Mouse (Mus musculus) midbrain, embryonic 12.5 days (tissue): ENCODE measurements around the gene Hax1. TPM values are rescaled to one million over a fixed set of nuclear protein-coding genes. Genes with fewer than 3 reads are reported as not detected.

ENCODE experiments used
- ATAC-seq: fragments of 200-750 bp; cut with Nextera tagmentation; 2 replicates; pipeline ENCODE4 v1.8.0; 2017; ENCODE audit warnings: low read depth, moderate TSS enrichment, moderate library complexity; ENCODE audit not compliant: low FRiP score
- H3K27ac ChIP-seq: fragments of 300-500 bp; sonication (generic); replicated peaks from 2 replicates; pipeline ENCODE4 v1.5.1; 2016; ENCODE audit warnings: mild to moderate bottlenecking
- H3K27me3 ChIP-seq: fragments of 300-500 bp; sonication (generic); 2 replicates; pipeline ENCODE4 v1.6.1; 2016; ENCODE audit warnings: mild to moderate bottlenecking
- H3K36me3 ChIP-seq: fragments of 300-500 bp; sonication (generic); 2 replicates; pipeline ENCODE4 v1.6.1; 2016
- H3K4me1 ChIP-seq: fragments of 300-500 bp; sonication (generic); 2 replicates; pipeline ENCODE4 v1.6.1; 2016
- H3K4me2 ChIP-seq: fragments of 300-500 bp; sonication (generic); replicated peaks from 2 replicates; pipeline ENCODE4 v1.6.1; 2016; ENCODE audit warnings: mild to moderate bottlenecking, moderate library complexity
- H3K4me3 ChIP-seq: fragments of 300-500 bp; sonication (generic); 2 replicates; pipeline ENCODE4 v1.5.1; 2016; ENCODE audit warnings: mild to moderate bottlenecking
- H3K9ac ChIP-seq: fragments of 300-500 bp; sonication (generic); replicated peaks from 2 replicates; pipeline ENCODE4 v1.6.1; 2016; ENCODE audit warnings: mild to moderate bottlenecking, moderate library complexity
- H3K9me3 ChIP-seq: fragments of 300-500 bp; sonication (generic); 2 replicates; pipeline ENCODE4 v1.6.1; 2016; ENCODE audit warnings: mild to moderate bottlenecking
- WGBS: fragments of 180-500 bp; shearing (Covaris S2); methylation state at CpG from one replicate; pipeline ENCODE4 v1.1.7; 2016; 5-methylcytosine and 5-hydroxymethylcytosine counted together
- microRNA-seq: library from miRNA; unstranded; fragments of <30 nt; microRNA quantifications from one replicate; pipeline ENCODE4, GENCODE M21; 2017
- polyA plus RNA-seq: library from polyadenylated mRNA; unstranded; fragments of >200 nt; fragmentation: Nextera tagmentation; extraction: Ambion mirVana; gene quantifications from 2 replicates; pipeline ENCODE4 v1.2.1, GENCODE M21; 2016

Hax1 gene
- polyA plus RNA-seq, 1 experiment from 2014 or later, result 149 TPM

GRCm38 (mm10) chr3:89960469-89960868 lies 38.1 kb downstream of the Hax1 start:
- peaks cover 40% of the 10 kb centered on the region for H3K36me3 ChIP-seq

GRCm38 (mm10) chr3:89959435-89959834 lies 39.1 kb downstream of the Hax1 start:
- Histone ChIP-seq H3K9me3 (no peaks in the 10 kb centered on the region), H3K27me3 (0 out of 2 replicates have a peak, but pooled peaks cover 7% of the 10 kb centered on the region), H3K4me3 (no peak overlapping the region), H3K9ac (no peak overlapping the region; the same call in 1 of the 2 replicates), H3K27ac (no peak overlapping the region), H3K4me1 (peaks cover 38% of the 10 kb centered on the region), H3K36me3 (peaks cover 48% of the 10 kb centered on the region), H3K4me2 (peak overlapping the region; percentile 97)
- 69% methylated on average over 4 of the region's 4 CpGs for WGBS
- no peak for ATAC-seq

More at GRCm38 (mm10) chr3:89960469-89960868, 38.1 kb downstream of the Hax1 start:
- peak overlapping the region; percentile 98 for H3K4me3 ChIP-seq
- 1% methylated on average over 27 of the region's 30 CpGs for WGBS
- peak; percentile 87 for ATAC-seq
- peak overlapping the region; percentile 97 for H3K4me2 ChIP-seq
- H3K9me3 ChIP-seq, result no peaks in the 10 kb centered on the region
- 0 out of 2 replicates have a peak, but pooled peaks cover 7% of the 10 kb centered on the region for H3K27me3 ChIP-seq
- peak overlapping the region; percentile 64 for H3K27ac ChIP-seq
- H3K9ac ChIP-seq, result peak overlapping the region; percentile 80
- H3K4me1 ChIP-seq, result peaks cover 48% of the 10 kb centered on the region

DNA sequence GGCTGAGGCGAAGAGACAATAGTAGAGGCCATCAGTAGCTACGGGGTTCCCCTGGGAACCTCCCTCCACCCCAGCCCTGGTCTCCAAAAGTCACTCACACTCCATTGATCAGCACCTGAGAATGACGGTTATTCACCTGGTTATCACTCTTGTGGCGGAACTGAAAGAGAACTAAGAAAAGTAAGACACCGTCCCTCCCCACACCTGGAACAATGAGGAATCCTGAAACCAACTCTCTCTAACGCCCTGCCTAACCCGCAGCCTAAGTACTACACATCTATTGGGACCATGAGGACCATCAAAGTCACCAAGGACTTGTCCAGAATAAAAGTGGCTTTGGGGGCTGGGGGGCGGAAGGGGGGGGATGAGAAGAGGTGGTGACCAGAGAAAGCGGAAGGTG lies 40.7 kb downstream of the Hax1 start:
- 0 out of 2 replicates have a peak, but pooled peaks cover 7% of the 10 kb centered on the region for H3K27me3 ChIP-seq
- H3K9me3 ChIP-seq, result no peaks in the 10 kb centered on the region
- no peak overlapping the region for H3K4me3 ChIP-seq
- no peak for ATAC-seq
- peaks cover 33% of the 10 kb centered on the region for H3K4me1 ChIP-seq
- H3K36me3 ChIP-seq, result peaks cover 63% of the 10 kb centered on the region
- no peak overlapping the region for H3K4me2 ChIP-seq
- H3K9ac ChIP-seq, result no peak overlapping the region
- H3K27ac ChIP-seq, result no peak overlapping the region
- WGBS, result 95% methylated on average over 9 of the region's 9 CpGs

- Histone ChIP-seq H3K4me2 (no peak overlapping the region), H3K36me3 (peaks cover 78% of the 10 kb centered on the region), H3K9me3 (no peaks in the 10 kb centered on the region), H3K4me3 (no peak overlapping the region), H3K27me3 (0 out of 2 replicates have a peak, but pooled peaks cover under 1% of the 10 kb centered on the region), H3K4me1 (peaks cover 23% of the 10 kb centered on the region), H3K27ac (no peak overlapping the region), H3K9ac (no peak overlapping the region)
- 95% methylated on average over 7 of the region's 7 CpGs for WGBS
- ATAC-seq, result no peak
Measured at GRCm38 (mm10) chr3:89956177-89956971, 42.2 kb downstream of the Hax1 start.

DNA sequence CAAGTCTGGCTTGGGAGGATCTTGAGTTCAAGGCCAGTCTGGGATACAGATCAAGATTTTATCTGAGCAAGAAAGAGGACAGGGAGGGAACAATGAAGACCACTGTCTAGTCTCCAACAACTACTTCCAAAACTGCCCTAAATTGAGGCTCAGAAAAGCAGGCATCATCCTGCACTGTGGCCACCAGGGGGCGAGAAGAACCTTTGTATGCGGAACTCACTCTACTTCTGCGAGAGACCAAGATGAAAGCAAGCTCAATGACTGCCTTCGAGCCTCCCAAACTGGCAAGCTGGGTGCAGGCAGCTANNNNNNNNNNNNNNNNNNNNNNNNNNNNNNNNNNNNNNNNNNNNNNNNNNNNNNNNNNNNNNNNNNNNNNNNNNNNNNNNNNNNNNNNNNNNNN lies 45.2 kb downstream of the Hax1 start:
- WGBS, result 3% methylated on average over 4 of the region's 4 CpGs
- no peaks in the 10 kb centered on the region for H3K4me1 ChIP-seq
- no peaks in the 10 kb centered on the region for H3K27me3 ChIP-seq
- no peak overlapping the region for H3K27ac ChIP-seq
- H3K9ac ChIP-seq, result no peak overlapping the region
- no peak overlapping the region for H3K4me2 ChIP-seq
- H3K9me3 ChIP-seq, result no peaks in the 10 kb centered on the region
- peaks cover 97% of the 10 kb centered on the region for H3K36me3 ChIP-seq
- H3K4me3 ChIP-seq, result no peak overlapping the region
- no peak for ATAC-seq

- Histone ChIP-seq H3K4me1 (no peaks in the 10 kb centered on the region), H3K9ac (no peak overlapping the region), H3K27ac (no peak overlapping the region), H3K27me3 (no peaks in the 10 kb centered on the region), H3K4me3 (no peak overlapping the region), H3K9me3 (no peaks in the 10 kb centered on the region), H3K36me3 (peaks cover 99% of the 10 kb centered on the region), H3K4me2 (no peak overlapping the region)
- WGBS, result 95% methylated on average over 6 of the region's 6 CpGs
- ATAC-seq, result no peak
Measured at GRCm38 (mm10) chr3:89948655-89949054, 49.9 kb downstream of the Hax1 start.

- no peak overlapping the region for H3K27ac ChIP-seq
- H3K9me3 ChIP-seq, result no peaks in the 10 kb centered on the region
- ATAC-seq, result no peak
- 87% methylated on average over 11 of the region's 11 CpGs for WGBS
- peaks cover 100% of the 10 kb centered on the region for H3K36me3 ChIP-seq
- no peak overlapping the region for H3K4me2 ChIP-seq
- H3K4me3 ChIP-seq, result no peak overlapping the region
- no peaks in the 10 kb centered on the region for H3K4me1 ChIP-seq
- H3K27me3 ChIP-seq, result no peaks in the 10 kb centered on the region
- no peak overlapping the region for H3K9ac ChIP-seq
Measured at GRCm38 (mm10) chr3:89948021-89948420, 50.6 kb downstream of the Hax1 start.

Small RNAs within 50 kb of the gene (microRNA-seq; reads per million reads assigned to microRNA genes)
- gene Mir7669, result 1.4 reads per million

Other genes with a start within 250 kb of the Hax1 start
- gene Chrnb2, start 234.1 kb downstream of the Hax1 start, polyA plus RNA-seq, result 24.7 and 26.2 TPM in 2 replicates
- 18.5 and 21.6 TPM in 2 replicates for gene Ube2q1, start 225.2 kb downstream of the Hax1 start, polyA plus RNA-seq
- gene She, start 167.4 kb downstream of the Hax1 start, polyA plus RNA-seq, result 2.5 and 2.6 TPM in 2 replicates
- gene Il6ra, start 85.6 kb downstream of the Hax1 start, polyA plus RNA-seq, result 0.50 and 0.83 TPM in 2 replicates
- gene Atp8b2, start 35.3 kb downstream of the Hax1 start, polyA plus RNA-seq, result 16.5 and 17.3 TPM in 2 replicates
- gene 4933434E20Rik, start 52.9 kb upstream of the Hax1 start, polyA plus RNA-seq, result 185 and 204 TPM in 2 replicates
- gene Ubap2l, start 53.8 kb upstream of the Hax1 start, polyA plus RNA-seq, result 207 and 222 TPM in 2 replicates
- gene Tpm3, start 73.9 kb upstream of the Hax1 start, polyA plus RNA-seq, result 454 and 459 TPM in 2 replicates
- 0.54 and 0.57 TPM in 2 replicates for gene Nup210l, start 105.4 kb upstream of the Hax1 start, polyA plus RNA-seq
- 962 and 971 TPM in 2 replicates for gene Rps27, start 214.9 kb upstream of the Hax1 start, polyA plus RNA-seq
- gene Rab13, start 214.9 kb upstream of the Hax1 start, polyA plus RNA-seq, result 21.3 and 24.2 TPM in 2 replicates
- gene Jtb, start 232.8 kb upstream of the Hax1 start, polyA plus RNA-seq, result 96.1 and 97.8 TPM in 2 replicates
- 3.8 and 3.9 TPM in 2 replicates for gene Creb3l4, start 244.7 kb upstream of the Hax1 start, polyA plus RNA-seq
- gene Slc39a1, start 249.4 kb upstream of the Hax1 start, polyA plus RNA-seq, result 50.5 and 55.1 TPM in 2 replicates